8 mouse cellular contexts compared by ENCODE assay signal in the genomic region with DNA sequence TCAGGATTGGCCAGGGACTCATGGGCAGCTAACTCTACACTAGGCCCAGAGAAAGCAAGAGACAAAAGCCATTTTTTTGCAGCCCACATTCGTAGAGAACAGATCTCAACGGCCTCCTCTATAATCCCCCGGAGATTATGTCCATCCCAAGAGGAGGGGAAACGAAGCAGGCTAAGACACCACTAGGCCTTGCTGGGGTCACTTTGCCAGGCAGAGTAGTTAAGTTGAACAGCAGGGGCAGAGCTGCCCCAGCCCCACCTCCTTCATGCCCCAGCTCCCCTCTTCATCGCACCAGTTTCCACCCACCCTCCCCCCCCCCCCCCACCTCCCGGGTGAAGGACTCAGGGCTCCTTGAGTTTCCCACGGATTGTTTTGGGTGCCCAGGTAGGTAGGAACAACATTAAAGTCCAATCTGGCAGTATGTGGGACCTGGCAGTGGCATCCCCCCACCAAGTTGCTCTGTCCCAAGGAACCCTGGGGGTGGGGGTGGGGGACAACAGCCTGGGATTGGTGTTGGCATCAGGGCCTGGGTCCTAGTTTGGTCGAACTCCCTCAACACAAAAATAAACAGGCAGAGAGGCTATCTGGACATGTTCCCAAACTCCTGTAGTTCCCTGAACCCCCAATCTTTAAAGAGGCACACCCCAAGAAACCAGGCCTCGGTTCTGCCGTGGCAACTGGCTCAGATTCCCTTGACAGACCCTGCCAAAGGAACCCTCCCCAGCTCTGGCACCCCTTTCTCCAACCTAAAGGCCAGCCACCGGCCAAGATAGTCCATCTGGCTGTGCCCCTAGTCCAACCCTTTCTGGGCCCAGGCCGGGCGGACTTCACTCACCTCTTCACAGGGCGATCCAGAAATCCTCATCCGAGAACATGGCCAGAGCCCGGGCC. TPM values are rescaled to one million over a fixed set of nuclear protein-coding genes. Genes with fewer than 3 reads are reported as not detected.
A peak's percentile ranks its signal among the peaks of the same experiment; 100 is the strongest.
DNase-seq lines count a peak whose midpoint lies in the region; ATAC-seq lines count a peak whose summit lies in the region.

No protein-coding gene starts in this region.

- peaks cover 43% of the 10 kb centered on the region for H3K4me1 ChIP-seq in forebrain, embryonic 12.5 days
- peaks cover 42% of the 10 kb centered on the region for H3K4me1 ChIP-seq in hindbrain, embryonic 16.5 days (ENCODE audit: control insufficient read depth, insufficient read depth, low read depth, low read length)
- peaks cover 28% of the 10 kb centered on the region for H3K4me1 ChIP-seq in liver, embryonic 11.5 days (replicated peaks; ENCODE audit: control insufficient read depth, insufficient read depth, low read length)
- H3K4me1 ChIP-seq in neural tube, embryonic 13.5 days (replicated peaks), result peaks cover 49% of the 10 kb centered on the region

- 0 out of 2 replicates have a peak overlapping the region, but pooled peaks have one; percentile 19 for H3K27ac ChIP-seq in forebrain, embryonic 12.5 days
- H3K27ac ChIP-seq in hindbrain, embryonic 16.5 days (ENCODE audit: low read depth, low read length), result peak overlapping the region; percentile 100
- peak overlapping the region; percentile 98 for H3K27ac ChIP-seq in liver, embryonic 11.5 days (ENCODE audit: low read depth, low read length)
- H3K27ac ChIP-seq in neural tube, embryonic 13.5 days (replicated peaks), result peak overlapping the region; percentile 99

- H3K9me3 ChIP-seq in forebrain, embryonic 12.5 days, result no peaks in the 10 kb centered on the region
- H3K9me3 ChIP-seq in hindbrain, embryonic 16.5 days (ENCODE audit: control insufficient read depth, low read length), result no peaks in the 10 kb centered on the region
- H3K9me3 ChIP-seq in liver, embryonic 11.5 days (ENCODE audit: control insufficient read depth, low read length), result no peaks in the 10 kb centered on the region
- no peaks in the 10 kb centered on the region for H3K9me3 ChIP-seq in neural tube, embryonic 13.5 days

- peaks cover 15% of the 10 kb centered on the region for H3K36me3 ChIP-seq in forebrain, embryonic 12.5 days (replicated peaks)
- peaks cover 4% of the 10 kb centered on the region; the same call in 1 of the 2 replicates for H3K36me3 ChIP-seq in hindbrain, embryonic 16.5 days (ENCODE audit: control insufficient read depth, insufficient read depth, low read length)
- H3K36me3 ChIP-seq in liver, embryonic 11.5 days (ENCODE audit: control insufficient read depth, insufficient read depth, low read length), result peaks cover 12% of the 10 kb centered on the region
- H3K36me3 ChIP-seq in neural tube, embryonic 13.5 days, result peaks cover 13% of the 10 kb centered on the region

- H3K27me3 ChIP-seq in forebrain, embryonic 12.5 days, result no peaks in the 10 kb centered on the region
- H3K27me3 ChIP-seq in hindbrain, embryonic 16.5 days (replicated peaks; ENCODE audit: control insufficient read depth, insufficient read depth, low read length), result no peaks in the 10 kb centered on the region
- no peaks in the 10 kb centered on the region for H3K27me3 ChIP-seq in liver, embryonic 11.5 days (replicated peaks; ENCODE audit: control insufficient read depth, insufficient read depth, low read length)
- H3K27me3 ChIP-seq in neural tube, embryonic 13.5 days, result no peaks in the 10 kb centered on the region

- peak overlapping the region; percentile 100 for H3K4me2 ChIP-seq in forebrain, embryonic 12.5 days
- H3K4me2 ChIP-seq in hindbrain, embryonic 16.5 days (ENCODE audit: low read length), result peak overlapping the region; percentile 98
- peak overlapping the region; percentile 98 for H3K4me2 ChIP-seq in liver, embryonic 11.5 days
- peak overlapping the region; percentile 100 for H3K4me2 ChIP-seq in neural tube, embryonic 13.5 days

- no peak for ATAC-seq in CD4-positive, CD25-positive, alpha-beta regulatory T cell, adult 4 months
- no peak for ATAC-seq in forebrain, embryonic 12.5 days (ENCODE audit: low FRiP score)
- ATAC-seq in hindbrain, embryonic 16.5 days, result no peak
- ATAC-seq in liver, embryonic 11.5 days (replicated peaks; ENCODE audit: low FRiP score), result no peak
- ATAC-seq in neural tube, embryonic 13.5 days (ENCODE audit: low read depth), result no peak

- peak; percentile 24 for DNase-seq in CD4-positive, CD25-positive, alpha-beta regulatory T cell, adult 2 months (ENCODE audit: low read depth, low spot score)
- peak; percentile 42 for DNase-seq in adrenal gland, postnatal 25 days
- no peak for DNase-seq in liver, embryonic 11.5 days (ENCODE audit: low spot score)
- no peak for DNase-seq in left cerebral cortex, adult 11 months (ENCODE audit: low spot score)

- peak overlapping the region; percentile 99 for H3K9ac ChIP-seq in forebrain, embryonic 12.5 days
- H3K9ac ChIP-seq in hindbrain, embryonic 16.5 days (ENCODE audit: low read depth, low read length), result peak overlapping the region; percentile 99
- H3K9ac ChIP-seq in liver, embryonic 11.5 days (ENCODE audit: low read depth, low read length), result peak overlapping the region; percentile 100
- H3K9ac ChIP-seq in neural tube, embryonic 13.5 days, result peak overlapping the region; percentile 99

- under 1% methylated on average over 16 of the region's 16 CpGs for WGBS in forebrain, embryonic 12.5 days
- 0% methylated on average over 16 of the region's 16 CpGs for WGBS in hindbrain, embryonic 16.5 days
- WGBS in liver, embryonic 11.5 days, result 0% methylated on average over 15 of the region's 16 CpGs
- WGBS in neural tube, embryonic 13.5 days, result 0% methylated on average over 14 of the region's 16 CpGs

- H3K4me3 ChIP-seq in forebrain, embryonic 12.5 days (replicated peaks), result peak overlapping the region; percentile 99
- peak overlapping the region; percentile 99 for H3K4me3 ChIP-seq in hindbrain, embryonic 16.5 days (ENCODE audit: low read length)
- H3K4me3 ChIP-seq in liver, embryonic 11.5 days (ENCODE audit: low read depth, low read length), result peak overlapping the region; percentile 100
- peak overlapping the region; percentile 98 for H3K4me3 ChIP-seq in neural tube, embryonic 13.5 days

RNA-seq across cellular contexts. Expression of gene Kmt2d, which starts 0.6 kb away (rescaled TPM):
- polyA plus RNA-seq in CD4-positive, CD25-positive, alpha-beta regulatory T cell, adult 4 months (2017; shearing (Covaris generic)), result 10 to 100 TPM; 30.9 to 38.6 TPM
- 63.0 and 83.0 TPM in 2 replicates for total RNA-seq in adrenal gland, postnatal 25 days (2021)
- 12.5 and 12.7 TPM in 2 replicates for polyA plus RNA-seq in forebrain, embryonic 12.5 days (2016; fragmentation: Nextera tagmentation; extraction: Ambion mirVana)
- 8.8 and 9.3 TPM in 2 replicates for polyA plus RNA-seq in hindbrain, embryonic 16.5 days (2015; fragmentation: Nextera tagmentation; extraction: Ambion mirVana)
- 14.3 and 17.0 TPM in 2 replicates for polyA plus RNA-seq in liver, embryonic 11.5 days (2014; fragmentation: Nextera tagmentation; extraction: Ambion mirVana)
- polyA plus RNA-seq in neural tube, embryonic 13.5 days (2015; fragmentation: Nextera tagmentation; extraction: Ambion mirVana), result 9.7 and 10.8 TPM in 2 replicates

RNA-seq across cellular contexts. Expression of gene Rhebl1, which starts 23.9 kb away (rescaled TPM):
- 10 to 100 TPM; 11.3 to 14.2 TPM for polyA plus RNA-seq in CD4-positive, CD25-positive, alpha-beta regulatory T cell, adult 4 months (2017; shearing (Covaris generic))
- total RNA-seq in adrenal gland, postnatal 25 days (2021), result 3.7 and 4.4 TPM in 2 replicates
- polyA plus RNA-seq in forebrain, embryonic 12.5 days (2016; fragmentation: Nextera tagmentation; extraction: Ambion mirVana), result 20.1 and 23.3 TPM in 2 replicates
- 31.4 and 33.4 TPM in 2 replicates for polyA plus RNA-seq in hindbrain, embryonic 16.5 days (2015; fragmentation: Nextera tagmentation; extraction: Ambion mirVana)
- polyA plus RNA-seq in liver, embryonic 11.5 days (2014; fragmentation: Nextera tagmentation; extraction: Ambion mirVana), result 6.7 and 7.4 TPM in 2 replicates
- polyA plus RNA-seq in neural tube, embryonic 13.5 days (2015; fragmentation: Nextera tagmentation; extraction: Ambion mirVana), result 27.8 and 33.3 TPM in 2 replicates

RNA-seq across cellular contexts. Expression of gene Dhh, which starts 27.9 kb away (rescaled TPM):
- polyA plus RNA-seq in CD4-positive, CD25-positive, alpha-beta regulatory T cell, adult 4 months (2017; shearing (Covaris generic)), result not detected
- 1.1 and 2.4 TPM in 2 replicates for total RNA-seq in adrenal gland, postnatal 25 days (2021)
- 0.45 and 0.51 TPM in 2 replicates for polyA plus RNA-seq in forebrain, embryonic 12.5 days (2016; fragmentation: Nextera tagmentation; extraction: Ambion mirVana)
- polyA plus RNA-seq in hindbrain, embryonic 16.5 days (2015; fragmentation: Nextera tagmentation; extraction: Ambion mirVana), result 1.3 and 2.1 TPM in 2 replicates
- 0.37 and 0.45 TPM in 2 replicates for polyA plus RNA-seq in liver, embryonic 11.5 days (2014; fragmentation: Nextera tagmentation; extraction: Ambion mirVana)
- polyA plus RNA-seq in neural tube, embryonic 13.5 days (2015; fragmentation: Nextera tagmentation; extraction: Ambion mirVana), result 3.1 and 4.3 TPM in 2 replicates

RNA-seq across cellular contexts. Expression of gene Prkag1, which starts 39.1 kb away (rescaled TPM):
- polyA plus RNA-seq in CD4-positive, CD25-positive, alpha-beta regulatory T cell, adult 4 months (2017; shearing (Covaris generic)), result 100 to 1,000 TPM; 126 to 187 TPM
- total RNA-seq in adrenal gland, postnatal 25 days (2021), result 60.4 and 78.6 TPM in 2 replicates
- 85.2 and 89.4 TPM in 2 replicates for polyA plus RNA-seq in forebrain, embryonic 12.5 days (2016; fragmentation: Nextera tagmentation; extraction: Ambion mirVana)
- 72.5 and 74.4 TPM in 2 replicates for polyA plus RNA-seq in hindbrain, embryonic 16.5 days (2015; fragmentation: Nextera tagmentation; extraction: Ambion mirVana)
- polyA plus RNA-seq in liver, embryonic 11.5 days (2014; fragmentation: Nextera tagmentation; extraction: Ambion mirVana), result 128 and 140 TPM in 2 replicates
- 71.8 and 79.4 TPM in 2 replicates for polyA plus RNA-seq in neural tube, embryonic 13.5 days (2015; fragmentation: Nextera tagmentation; extraction: Ambion mirVana)

RNA-seq across cellular contexts. Expression of gene Lmbr1l, which starts 47.6 kb away (rescaled TPM):
- polyA plus RNA-seq in CD4-positive, CD25-positive, alpha-beta regulatory T cell, adult 4 months (2017; shearing (Covaris generic)), result 10 to 100 TPM; 23.3 to 61.6 TPM
- 25.2 and 30.5 TPM in 2 replicates for total RNA-seq in adrenal gland, postnatal 25 days (2021)
- 30.6 and 41.5 TPM in 2 replicates for polyA plus RNA-seq in forebrain, embryonic 12.5 days (2016; fragmentation: Nextera tagmentation; extraction: Ambion mirVana)
- 25.9 and 27.0 TPM in 2 replicates for polyA plus RNA-seq in hindbrain, embryonic 16.5 days (2015; fragmentation: Nextera tagmentation; extraction: Ambion mirVana)
- polyA plus RNA-seq in liver, embryonic 11.5 days (2014; fragmentation: Nextera tagmentation; extraction: Ambion mirVana), result 1.6 and 2.8 TPM in 2 replicates
- 34.9 and 39.0 TPM in 2 replicates for polyA plus RNA-seq in neural tube, embryonic 13.5 days (2015; fragmentation: Nextera tagmentation; extraction: Ambion mirVana)

Comparison
In these comparisons a context has a peak if more than half of its experiments do, and no peak if none do; other contexts are left out.
1. DNase-seq: peak in CD4-positive, CD25-positive, alpha-beta regulatory T cell, adult 2 months (single experiment) and adrenal gland, postnatal 25 days (single experiment); none in liver, embryonic 11.5 days (single experiment) and left cerebral cortex, adult 11 months (single experiment).
2. H3K27ac ChIP-seq: peak in every context shown above with its lines; median percentile 100 in hindbrain, embryonic 16.5 days; 99 in neural tube, embryonic 13.5 days; 98 in liver, embryonic 11.5 days; 19 in forebrain, embryonic 12.5 days.
3. Peak in every context shown above with its lines, with median percentiles within 50 percentile points of each other: H3K4me2 ChIP-seq, H3K4me3 ChIP-seq and H3K9ac ChIP-seq.